Mouse (Mus musculus): ENCODE measurements around the gene 1600014C23Rik.

1600014C23Rik gene

GRCm38 (mm10) chr17:45689120-45689519 is 44.5 kb downstream of the 1600014C23Rik start:
- DNase-seq (ENCODE audit: low read depth, low spot score): no peak

- no peak for DNase-seq (ENCODE audit: low read depth, low spot score)
These were observed 46.9 kb downstream of the 1600014C23Rik start, which contains the start of gene Tmem63b for GRCm38 (mm10) chr17:45686716-45687115. Tmem63b (minus strand) TSS chr17:45686905.

GRCm38 (mm10) chr17:45686093-45686619 is 47.5 kb downstream of the 1600014C23Rik start, which contains the start of gene Mrpl14:
Mrpl14 (plus strand) TSS chr17:45686322.
- peak; percentile 90 for DNase-seq (ENCODE audit: low read depth, low spot score)

- DNase-seq (ENCODE audit: low read depth, low spot score): peak; percentile 20
These were observed 48.2 kb downstream of the 1600014C23Rik start for GRCm38 (mm10) chr17:45685171-45686092.

GRCm38 (mm10) chr17:45684667-45685131 is 48.9 kb downstream of the 1600014C23Rik start:
- no peak for DNase-seq (ENCODE audit: low read depth, low spot score)

Data from embryo, embryonic 11.5 days (tissue).